Comparison of ENCODE assay signal across 17 mouse cellular contexts in the genomic region with DNA sequence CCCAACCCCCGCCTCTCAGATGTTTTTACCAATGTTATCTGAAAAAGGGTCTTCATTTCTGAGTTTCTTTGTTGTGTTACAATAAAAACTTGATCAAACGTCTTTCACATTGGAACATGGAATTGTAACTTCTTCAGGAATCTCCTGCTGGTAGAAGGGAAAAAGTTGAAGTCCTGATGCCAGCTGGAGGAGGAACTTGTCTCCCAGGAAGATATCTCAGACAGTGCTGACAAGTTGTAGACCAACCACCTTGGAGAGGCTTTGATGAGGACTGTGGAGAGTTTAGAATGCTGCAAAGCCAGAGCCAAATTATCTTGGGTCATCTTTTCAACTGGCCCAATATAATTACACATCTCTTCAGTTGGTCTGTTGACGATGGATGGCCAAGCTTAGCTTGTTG. TPM values are rescaled to one million over a fixed set of nuclear protein-coding genes. Genes with fewer than 3 reads are reported as not detected.
A peak's percentile ranks its signal among the peaks of the same experiment; 100 is the strongest.
DNase-seq lines count a peak whose midpoint lies in the region; TF ChIP-seq lines count a peak whose summit lies in the region.
"Had no signal": no experiment of that assay in that cellular context is flagged by ENCODE, and none has a peak within 500 bp of the region (broad histone marks: within the 10 kb centered on the region; RNA-seq: fewer than 3 reads in every experiment).

No protein-coding gene starts in this region.

- no peak for TF ChIP-seq RAD21 in MEL (IDR thresholded peaks at IDR 0.05; ENCODE audit: low read depth, low read length)

- H3K9me3 ChIP-seq in MEL (replicated peaks; ENCODE audit: insufficient read depth, low read length), result no peaks in the 10 kb centered on the region
- H3K9me3 ChIP-seq: G1E had no signal

- no peaks in the 10 kb centered on the region for H3K4me1 ChIP-seq in MEL (ENCODE audit: control insufficient read depth in 1 of 2, insufficient read depth in 2 of 2, low read length in 2 of 2)
- no peaks in the 10 kb centered on the region for H3K4me1 ChIP-seq in kidney, adult 2 months (ENCODE audit: control insufficient read depth, insufficient read depth, low read length)

- no peak overlapping the region for H3K4me3 ChIP-seq in MEL (ENCODE audit: control insufficient read depth in 1 of 2, insufficient read depth in 1 of 2, low read depth in 2 of 2, low read length in 2 of 2)
- H3K4me3 ChIP-seq in kidney, adult 2 months (ENCODE audit: insufficient read depth, low read depth, low read length), result no peak overlapping the region

- TF ChIP-seq POLR2A in MEL (IDR thresholded peaks at IDR 0.05; ENCODE audit: control insufficient read depth in 1 of 2, insufficient read depth in 1 of 2, low read depth in 1 of 2, low read length in 2 of 2, poor library complexity in 1 of 2), result no peak
- TF ChIP-seq POLR2A in kidney, adult 2 months (IDR thresholded peaks at IDR 0.05; ENCODE audit: low read depth, low read length), result no peak

- DNase-seq in MEL (ENCODE audit: low read depth, low spot score), result no peak
- DNase-seq in kidney, adult 2 months, result no peak
- DNase-seq: adrenal gland, adult 2 months; adrenal gland, adult 8-10 months; adrenal gland, postnatal 10 days; adrenal gland, postnatal 14 days; adrenal gland, postnatal 25 days; adrenal gland, postnatal 36 days; B cell, adult 2 months; cerebellum, adult 11 months; cerebellum, adult 11-12 months; cerebellum, adult 18-20 months; cerebellum, adult 2 months; cerebellum, adult 8-10 months had no signal

- no peak for TF ChIP-seq CTCF in MEL (IDR thresholded peaks at IDR 0.05 in 2 of 3, conservative IDR thresholded peaks at IDR 0.05 in 1 of 3; ENCODE audit: control insufficient read depth in 1 of 3, insufficient read depth in 1 of 3, low read depth in 2 of 3, low read length in 3 of 3, poor library complexity in 1 of 3, severe bottlenecking in 1 of 3)
- TF ChIP-seq CTCF in kidney, adult 2 months (conservative IDR thresholded peaks at IDR 0.05; ENCODE audit: insufficient read depth, insufficient read length, low read depth, low read length), result no peak

- H3K27me3 ChIP-seq in MEL (ENCODE audit: control insufficient read depth in 1 of 2, insufficient read depth in 2 of 2, low read length in 2 of 2), result no peaks in the 10 kb centered on the region
- H3K27me3 ChIP-seq in kidney, adult 2 months (replicated peaks; ENCODE audit: control insufficient read depth, insufficient read depth, low read length), result no peaks in the 10 kb centered on the region
- H3K27me3 ChIP-seq: CH12.LX, Patski had no signal

- H3K27ac ChIP-seq in MEL (ENCODE audit: control insufficient read depth, low read depth, low read length), result no peak overlapping the region
- no peak overlapping the region for H3K27ac ChIP-seq in kidney, adult 2 months (ENCODE audit: insufficient read depth, low read depth, low read length)

- H3K36me3 ChIP-seq in MEL (ENCODE audit: control insufficient read depth in 1 of 2, insufficient read depth in 2 of 2, low read length in 2 of 2), result no peaks in the 10 kb centered on the region
- H3K36me3 ChIP-seq in kidney, adult 2 months (ENCODE audit: control insufficient read depth, insufficient read depth, low read length), result no peaks in the 10 kb centered on the region
- H3K36me3 ChIP-seq: G1E had no signal

- TF ChIP-seq EP300 in MEL (IDR thresholded peaks at IDR 0.05; ENCODE audit: low read depth in 1 of 2, low read length in 2 of 2), result no peak

- no peaks in the 10 kb centered on the region for H3K79me2 ChIP-seq in MEL (ENCODE audit: control insufficient read depth, insufficient read depth, low read length, poor library complexity)

- 92% methylated on average over 3 of the region's 3 CpGs for WGBS in kidney, adult 2 months

- H3K9ac ChIP-seq in MEL (ENCODE audit: control insufficient read depth, low read depth, low read length, poor library complexity, severe bottlenecking), result no peak overlapping the region

TF ChIP-seq in MEL, 35 proteins besides CTCF, POLR2A, EP300 and RAD21:
- TF ChIP-seq USF2 (IDR thresholded peaks at IDR 0.05; ENCODE audit: borderline replicate concordance in 1 of 2, insufficient read depth in 1 of 2, low read depth in 1 of 2, low read length in 2 of 2) (no peak), TCF12 (IDR thresholded peaks at IDR 0.05; ENCODE audit: low read depth, low read length) (no peak), ETS1 (IDR thresholded peaks at IDR 0.05; ENCODE audit: low read depth, low read length) (no peak), MEF2A (IDR thresholded peaks at IDR 0.05; ENCODE audit: extremely low read depth, insufficient replicate concordance, low read depth, low read length, poor library complexity, severe bottlenecking) (no peak), TBP (IDR thresholded peaks at IDR 0.05; ENCODE audit: low read depth, low read length) (peak; percentile 94), UBTF (IDR thresholded peaks at IDR 0.05; ENCODE audit: borderline replicate concordance, insufficient read depth, low read depth, low read length) (peak; percentile 81; the same call in 1 of the 2 replicates), CHD1 (IDR thresholded peaks at IDR 0.05; ENCODE audit: low read depth, low read length) (no peak)

RNA-seq across cellular contexts. Expression of a gene that starts 20.7 kb away (rescaled TPM):
- total RNA-seq in MEL (2012; rRNA removed), result 4.3 and 7.8 TPM in 2 replicates
- 10 to 100 TPM; 19.0 to 50.6 TPM for polyA plus RNA-seq in MEL (2012; ENCODE audit: insufficient read depth in 1 of 2, insufficient read length in 2 of 2, low read depth in 1 of 2, low replicate concordance in 2 of 2, missing spikeins in 1 of 2)
- polyA plus RNA-seq in kidney, adult 2 months (2012; rRNA removed), result 30.3 and 43.7 TPM in 2 replicates
